Mouse (Mus musculus): ENCODE results near the gene Jph3.

Gene Jph3

GRCm38 (mm10) chr8:121730170-121730569, 747 bp downstream of the Jph3 start:
- DNase-seq (ENCODE audit: low spot score in 2 of 2): no peak

- DNase-seq (ENCODE audit: low spot score in 2 of 2): peak in 1 of 2 experiments; percentile 35
Measured at GRCm38 (mm10) chr8:121730646-121731045, 1.2 kb downstream of the Jph3 start.

GRCm38 (mm10) chr8:121731060-121731459, 1.6 kb downstream of the Jph3 start:
- DNase-seq (ENCODE audit: low spot score in 2 of 2): no peak

GRCm38 (mm10) chr8:121731471-121732333, 2.3 kb downstream of the Jph3 start:
- DNase-seq (ENCODE audit: low spot score in 2 of 2): peak; percentile 47 to 61

GRCm38 (mm10) chr8:121732334-121732665, 2.9 kb downstream of the Jph3 start:
- DNase-seq (ENCODE audit: low spot score in 2 of 2): no peak

GRCm38 (mm10) chr8:121734262-121734661, 4.8 kb downstream of the Jph3 start:
- peak in 1 of 2 experiments; percentile 41 for DNase-seq (ENCODE audit: low spot score in 2 of 2)

- DNase-seq (ENCODE audit: low spot score in 2 of 2): no peak
Measured at GRCm38 (mm10) chr8:121736236-121736635, 6.8 kb downstream of the Jph3 start.

- DNase-seq (ENCODE audit: low spot score in 2 of 2): no peak
Measured at GRCm38 (mm10) chr8:121740721-121741120, 11.3 kb downstream of the Jph3 start.

- DNase-seq (ENCODE audit: low spot score in 2 of 2): no peak
Measured at GRCm38 (mm10) chr8:121749501-121749900, 20.1 kb downstream of the Jph3 start.

- DNase-seq (ENCODE audit: low spot score in 2 of 2): no peak
Measured at GRCm38 (mm10) chr8:121750512-121750911, 21.1 kb downstream of the Jph3 start.

GRCm38 (mm10) chr8:121751407-121751806, 22.0 kb downstream of the Jph3 start:
- DNase-seq (ENCODE audit: low spot score in 2 of 2): peak; percentile 57 to 70

GRCm38 (mm10) chr8:121758470-121758869, 29.0 kb downstream of the Jph3 start:
- no peak for DNase-seq (ENCODE audit: low spot score in 2 of 2)

- no peak for DNase-seq (ENCODE audit: low spot score in 2 of 2)
Measured at GRCm38 (mm10) chr8:121760484-121760883, 31.1 kb downstream of the Jph3 start.

- DNase-seq (ENCODE audit: low spot score in 2 of 2): no peak
Measured at GRCm38 (mm10) chr8:121761480-121761879, 32.1 kb downstream of the Jph3 start.

GRCm38 (mm10) chr8:121762999-121763699, 33.7 kb downstream of the Jph3 start:
- no peak for DNase-seq (ENCODE audit: low spot score in 2 of 2)

GRCm38 (mm10) chr8:121763700-121764013, 34.2 kb downstream of the Jph3 start:
- DNase-seq (ENCODE audit: low spot score in 2 of 2): no peak

- DNase-seq (ENCODE audit: low spot score in 2 of 2): no peak
Measured at GRCm38 (mm10) chr8:121765594-121766138, 36.2 kb downstream of the Jph3 start.

- DNase-seq (ENCODE audit: low spot score in 2 of 2): no peak
Measured at GRCm38 (mm10) chr8:121769095-121769494, 39.7 kb downstream of the Jph3 start.

- no peak for DNase-seq (ENCODE audit: low spot score in 2 of 2)
Measured at GRCm38 (mm10) chr8:121769621-121770020, 40.2 kb downstream of the Jph3 start.

GRCm38 (mm10) chr8:121770845-121771752, 41.7 kb downstream of the Jph3 start:
- DNase-seq (ENCODE audit: low spot score in 2 of 2): peak; percentile 37 to 57

- no peak for DNase-seq (ENCODE audit: low spot score in 2 of 2)
Measured at GRCm38 (mm10) chr8:121773876-121774275, 44.5 kb downstream of the Jph3 start.

- no peak for DNase-seq (ENCODE audit: low spot score in 2 of 2)
Measured at GRCm38 (mm10) chr8:121782493-121782892, 53.1 kb downstream of the Jph3 start.

Data from frontal cortex, postnatal 10 days (tissue).